In the genomic region with DNA sequence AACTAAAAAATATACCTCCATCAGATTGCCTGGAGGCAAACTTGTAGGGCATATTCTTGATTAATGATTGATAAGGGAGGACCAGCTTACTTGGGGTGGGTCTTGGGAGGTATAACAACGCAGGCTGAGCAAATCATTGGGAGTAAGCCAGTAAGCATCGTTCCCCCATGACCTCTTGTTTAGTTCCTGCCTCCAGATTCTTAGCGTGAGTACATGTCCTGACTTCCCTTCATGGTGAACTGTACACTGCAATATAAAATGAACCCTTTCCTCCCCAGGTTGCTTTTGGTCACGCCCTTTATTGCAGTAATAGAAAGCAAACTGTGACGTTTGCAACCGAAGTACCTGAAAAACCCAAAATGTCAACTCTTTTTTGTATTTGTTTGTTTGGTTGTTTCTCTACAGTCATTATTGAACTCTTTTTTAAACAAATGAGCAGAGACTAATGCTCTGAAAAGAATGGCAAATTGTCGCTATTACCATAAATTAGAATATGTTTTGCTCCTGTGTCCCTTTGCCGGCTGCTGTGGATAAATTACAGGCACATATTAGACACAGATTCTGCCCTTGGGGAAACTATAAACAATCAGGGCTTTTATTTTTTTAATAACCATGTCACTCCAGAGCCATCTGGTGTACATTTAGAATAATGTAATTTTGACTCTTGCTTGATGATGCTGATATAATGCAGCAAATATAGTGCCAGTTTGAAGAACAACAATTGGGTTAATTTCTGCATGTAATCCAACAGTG, we compare ENCODE assay signal across 18 mouse cellular contexts.
DNase-seq lines count a peak whose midpoint lies in the region; ATAC-seq lines count a peak whose summit lies in the region.
"Had no signal": no experiment of that assay in that cellular context is flagged by ENCODE, and none has a peak within 500 bp of the region (broad histone marks: within the 10 kb centered on the region; RNA-seq: fewer than 3 reads in every experiment).

No protein-coding gene starts in this region.

- H3K9ac ChIP-seq in forebrain, embryonic 13.5 days: no peak overlapping the region
- H3K9ac ChIP-seq in forebrain, embryonic 12.5 days: no peak overlapping the region
- no peak overlapping the region for H3K9ac ChIP-seq in midbrain, embryonic 13.5 days (replicated peaks)
- H3K9ac ChIP-seq in hindbrain, embryonic 16.5 days (ENCODE audit: low read depth, low read length): no peak overlapping the region
- no peak overlapping the region for H3K9ac ChIP-seq in neural tube, embryonic 14.5 days (replicated peaks; ENCODE audit: low read depth, low read length)
- H3K9ac ChIP-seq: embryonic facial prominence, embryonic 15.5 days; heart, embryonic 15.5 days; liver, embryonic 15.5 days had no signal

- no peak overlapping the region for H3K4me3 ChIP-seq in forebrain, embryonic 13.5 days
- H3K4me3 ChIP-seq in forebrain, embryonic 12.5 days (replicated peaks): no peak overlapping the region
- no peak overlapping the region for H3K4me3 ChIP-seq in midbrain, embryonic 13.5 days (replicated peaks)
- H3K4me3 ChIP-seq in midbrain, embryonic 10.5 days: no peak overlapping the region
- no peak overlapping the region for H3K4me3 ChIP-seq in hindbrain, embryonic 16.5 days (ENCODE audit: low read length)
- no peak overlapping the region for H3K4me3 ChIP-seq in neural tube, embryonic 14.5 days (ENCODE audit: low read depth, low read length)
- H3K4me3 ChIP-seq: embryonic facial prominence, embryonic 15.5 days; gastrocnemius, adult 2 months; heart, embryonic 15.5 days; liver, embryonic 15.5 days; megakaryocyte, embryonic 14.5 days had no signal

- ATAC-seq in forebrain, embryonic 13.5 days: peak; percentile 87
- ATAC-seq in forebrain, embryonic 12.5 days (ENCODE audit: low FRiP score): no peak
- peak; percentile 69 for ATAC-seq in midbrain, embryonic 13.5 days
- peak; percentile 80 for ATAC-seq in hindbrain, embryonic 16.5 days
- ATAC-seq in neural tube, embryonic 14.5 days (ENCODE audit: low read depth): peak; percentile 88

- no peak overlapping the region for H3K4me2 ChIP-seq in forebrain, embryonic 13.5 days
- H3K4me2 ChIP-seq in forebrain, embryonic 12.5 days: no peak overlapping the region
- no peak overlapping the region for H3K4me2 ChIP-seq in midbrain, embryonic 13.5 days (replicated peaks)
- H3K4me2 ChIP-seq in hindbrain, embryonic 16.5 days (ENCODE audit: low read length): peak overlapping the region; percentile 15; the same call in 1 of the 2 replicates
- peak overlapping the region; percentile 1; the same call in 1 of the 2 replicates for H3K4me2 ChIP-seq in neural tube, embryonic 14.5 days (ENCODE audit: low read depth, low read length)
- H3K4me2 ChIP-seq: embryonic facial prominence, embryonic 15.5 days; heart, embryonic 15.5 days; liver, embryonic 15.5 days had no signal

- H3K4me1 ChIP-seq in forebrain, embryonic 13.5 days: no peaks in the 10 kb centered on the region
- H3K4me1 ChIP-seq in forebrain, embryonic 12.5 days: no peaks in the 10 kb centered on the region; the same call in 1 of the 2 replicates
- H3K4me1 ChIP-seq in midbrain, embryonic 13.5 days (replicated peaks): 0 out of 2 replicates have a peak, but pooled peaks cover 5% of the 10 kb centered on the region
- H3K4me1 ChIP-seq in midbrain, embryonic 10.5 days: no peaks in the 10 kb centered on the region
- H3K4me1 ChIP-seq in hindbrain, embryonic 16.5 days (ENCODE audit: control insufficient read depth, insufficient read depth, low read depth, low read length): peaks cover 3% of the 10 kb centered on the region; the same call in 1 of the 2 replicates
- H3K4me1 ChIP-seq in neural tube, embryonic 14.5 days (ENCODE audit: control insufficient read depth, insufficient read depth, low read length): peaks cover 6% of the 10 kb centered on the region; the same call in 1 of the 2 replicates
- H3K4me1 ChIP-seq: heart, embryonic 15.5 days; liver, embryonic 15.5 days; megakaryocyte, embryonic 14.5 days had no signal

- no peak overlapping the region for H3K27ac ChIP-seq in forebrain, embryonic 13.5 days
- no peak overlapping the region for H3K27ac ChIP-seq in forebrain, embryonic 12.5 days
- peak overlapping the region; percentile 11; the same call in 1 of the 2 replicates for H3K27ac ChIP-seq in midbrain, embryonic 13.5 days
- no peak overlapping the region for H3K27ac ChIP-seq in midbrain, embryonic 10.5 days (replicated peaks)
- H3K27ac ChIP-seq in hindbrain, embryonic 16.5 days (ENCODE audit: low read depth, low read length): no peak overlapping the region
- H3K27ac ChIP-seq in neural tube, embryonic 14.5 days (ENCODE audit: low read depth, low read length): no peak overlapping the region
- H3K27ac ChIP-seq: embryonic facial prominence, embryonic 15.5 days; gastrocnemius, adult 2 months; heart, embryonic 15.5 days; liver, embryonic 15.5 days had no signal

- H3K36me3 ChIP-seq in forebrain, embryonic 13.5 days (ENCODE audit: poor library complexity, severe bottlenecking): no peaks in the 10 kb centered on the region
- no peaks in the 10 kb centered on the region for H3K36me3 ChIP-seq in forebrain, embryonic 12.5 days (replicated peaks)
- no peaks in the 10 kb centered on the region for H3K36me3 ChIP-seq in midbrain, embryonic 13.5 days
- no peaks in the 10 kb centered on the region for H3K36me3 ChIP-seq in midbrain, embryonic 10.5 days
- no peaks in the 10 kb centered on the region for H3K36me3 ChIP-seq in hindbrain, embryonic 16.5 days (ENCODE audit: control insufficient read depth, insufficient read depth, low read length)
- H3K36me3 ChIP-seq in neural tube, embryonic 14.5 days (ENCODE audit: control insufficient read depth, insufficient read depth, low read length): no peaks in the 10 kb centered on the region
- H3K36me3 ChIP-seq: embryonic facial prominence, embryonic 15.5 days; heart, embryonic 15.5 days; liver, embryonic 15.5 days had no signal

- no peaks in the 10 kb centered on the region for H3K27me3 ChIP-seq in forebrain, embryonic 13.5 days
- H3K27me3 ChIP-seq in forebrain, embryonic 12.5 days: no peaks in the 10 kb centered on the region
- no peaks in the 10 kb centered on the region for H3K27me3 ChIP-seq in midbrain, embryonic 13.5 days
- H3K27me3 ChIP-seq in midbrain, embryonic 10.5 days (ENCODE audit: low read depth, poor library complexity, severe bottlenecking): no peaks in the 10 kb centered on the region
- H3K27me3 ChIP-seq in hindbrain, embryonic 16.5 days (replicated peaks; ENCODE audit: control insufficient read depth, insufficient read depth, low read length): no peaks in the 10 kb centered on the region
- no peaks in the 10 kb centered on the region for H3K27me3 ChIP-seq in neural tube, embryonic 14.5 days (ENCODE audit: control insufficient read depth, insufficient read depth, low read length)
- H3K27me3 ChIP-seq: embryonic facial prominence, embryonic 15.5 days; heart, embryonic 15.5 days; liver, embryonic 15.5 days; megakaryocyte, embryonic 14.5 days had no signal

- H3K9me3 ChIP-seq in forebrain, embryonic 13.5 days (replicated peaks): no peaks in the 10 kb centered on the region
- H3K9me3 ChIP-seq in forebrain, embryonic 12.5 days: no peaks in the 10 kb centered on the region
- no peaks in the 10 kb centered on the region for H3K9me3 ChIP-seq in midbrain, embryonic 13.5 days
- H3K9me3 ChIP-seq in midbrain, embryonic 10.5 days (replicated peaks): no peaks in the 10 kb centered on the region
- H3K9me3 ChIP-seq in hindbrain, embryonic 16.5 days (ENCODE audit: control insufficient read depth, low read length): no peaks in the 10 kb centered on the region
- no peaks in the 10 kb centered on the region for H3K9me3 ChIP-seq in neural tube, embryonic 14.5 days (ENCODE audit: control insufficient read depth, low read length)
- H3K9me3 ChIP-seq: embryonic facial prominence, embryonic 15.5 days; heart, embryonic 15.5 days; liver, embryonic 15.5 days; megakaryocyte, embryonic 14.5 days had no signal

- 60% methylated on average over 8 of the region's 8 CpGs for WGBS in forebrain, embryonic 13.5 days
- WGBS in forebrain, embryonic 12.5 days: 64% methylated on average over 8 of the region's 8 CpGs
- 55% methylated on average over 8 of the region's 8 CpGs for WGBS in midbrain, embryonic 13.5 days
- WGBS in midbrain, embryonic 10.5 days: 91% methylated on average over 8 of the region's 8 CpGs
- WGBS in hindbrain, embryonic 16.5 days: 34% methylated on average over 8 of the region's 8 CpGs
- WGBS in neural tube, embryonic 14.5 days: 32% methylated on average over 8 of the region's 8 CpGs

- no peak for DNase-seq in midbrain, embryonic 10.5 days (ENCODE audit: low spot score)
- DNase-seq in heart, adult 8-10 months (ENCODE audit: low spot score): no peak
- DNase-seq in adrenal gland, postnatal 14 days: no peak
- DNase-seq: cerebellum, adult 2 months; gastrocnemius, adult 2 months; heart, adult 11 months; kidney, adult 18-20 months; kidney, postnatal 25 days; lung, postnatal 10 days had no signal

Comparison
In these comparisons a context has a peak if more than half of its experiments do, and no peak if none do; other contexts are left out.
1. H3K4me2 ChIP-seq: peak in hindbrain, embryonic 16.5 days (single experiment) and neural tube, embryonic 14.5 days (single experiment); none in forebrain, embryonic 13.5 days (single experiment), forebrain, embryonic 12.5 days (single experiment) and midbrain, embryonic 13.5 days (single experiment).